Mouse (Mus musculus): ENCODE results near the gene Ncoa5.

Gene Ncoa5

GRCm38 (mm10) chr2:164994156-164994555, 40.5 kb downstream of the Ncoa5 start:
- no peak for DNase-seq

DNA sequence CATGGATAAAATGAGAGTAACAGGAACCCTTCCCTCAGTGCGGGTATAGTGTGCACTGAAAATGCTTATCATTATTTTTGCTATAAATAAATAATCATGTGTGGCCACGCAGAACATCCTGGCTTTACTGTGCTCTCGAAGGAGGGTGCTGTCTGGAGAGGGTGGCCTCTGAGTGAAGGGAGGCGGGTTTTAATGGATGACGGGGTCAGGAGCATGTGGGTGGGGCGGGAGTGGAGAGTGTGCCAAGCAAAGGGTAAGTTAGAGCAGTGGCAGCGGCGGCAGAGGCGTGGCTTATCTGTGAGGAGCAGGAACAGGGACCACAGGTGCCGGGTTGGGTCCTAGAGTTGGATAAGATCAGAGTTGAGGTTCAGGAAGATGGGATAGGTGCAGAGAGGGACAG, 42.9 kb downstream of the Ncoa5 start:
- DNase-seq, result peak in 1 of 2 experiments; percentile 46

GRCm38 (mm10) chr2:164991111-164991510, 43.6 kb downstream of the Ncoa5 start:
- DNase-seq, result no peak

GRCm38 (mm10) chr2:164988777-164989176, 45.9 kb downstream of the Ncoa5 start:
- peak in 1 of 2 experiments; percentile 45 for DNase-seq

- DNase-seq, result no peak
Measured at GRCm38 (mm10) chr2:164986371-164987027, 48.2 kb downstream of the Ncoa5 start.

DNA sequence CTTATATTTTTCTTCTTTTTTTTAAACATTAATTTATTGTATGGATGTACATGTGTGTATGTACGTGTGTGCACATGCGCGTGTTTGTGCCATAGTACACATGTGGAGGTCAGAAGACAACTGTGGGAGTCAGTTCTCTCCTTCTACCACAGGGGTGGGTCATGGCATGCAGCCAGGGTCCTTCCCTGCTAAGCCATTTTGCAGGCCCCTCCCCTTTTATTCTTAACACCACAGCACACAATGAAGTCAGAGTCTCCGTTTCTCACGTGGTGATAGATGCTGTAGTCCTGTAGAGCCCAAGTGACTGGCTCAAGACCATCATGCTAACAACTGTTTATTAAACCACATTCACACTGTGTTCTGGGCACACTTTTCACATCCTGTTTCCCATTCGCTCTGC, 48.7 kb downstream of the Ncoa5 start:
- DNase-seq, result no peak

GRCm38 (mm10) chr2:164979749-164980148, 54.9 kb downstream of the Ncoa5 start:
- peak; percentile 50 to 87 for DNase-seq

DNA sequence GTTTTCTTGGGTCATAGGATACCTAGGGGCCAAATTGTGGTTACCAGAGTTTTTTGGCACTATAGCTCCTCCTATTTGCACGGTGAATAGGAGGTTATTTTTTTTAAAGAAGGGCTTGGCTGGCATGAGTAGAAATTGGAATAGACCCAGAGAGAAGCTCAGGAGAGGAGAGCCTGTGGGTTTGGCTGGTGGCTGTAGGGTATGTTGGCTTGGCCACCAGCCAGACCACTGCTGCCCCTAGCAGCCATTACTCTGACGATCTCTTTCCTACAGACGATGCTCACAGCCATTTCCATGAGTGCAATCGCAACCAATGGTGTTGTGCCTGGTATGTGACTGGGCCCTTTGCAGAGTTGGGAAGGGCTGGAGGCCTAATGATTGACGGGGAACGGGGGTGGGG, 59.1 kb downstream of the Ncoa5 start:
- no peak for DNase-seq

DNA sequence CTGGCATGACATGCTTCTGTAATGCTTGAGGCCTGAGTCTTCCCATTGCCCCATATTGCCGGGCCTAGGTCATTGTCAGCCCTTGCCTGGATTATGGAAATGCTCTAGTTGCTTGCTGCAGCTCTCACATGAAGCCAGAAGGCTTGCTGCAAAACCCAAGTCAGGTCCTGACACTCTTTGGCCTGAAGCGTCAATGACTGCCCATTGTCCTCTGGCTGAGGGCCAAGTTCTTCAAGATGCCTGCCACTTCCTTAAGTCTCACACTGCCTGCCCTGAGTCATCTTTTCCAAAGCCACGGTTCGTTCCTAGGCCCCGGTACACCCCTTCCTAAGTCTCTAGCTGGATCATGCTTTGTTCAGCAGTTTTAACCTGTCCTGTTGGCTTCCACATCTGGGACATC, 62.0 kb downstream of the Ncoa5 start:
- DNase-seq, result peak in 1 of 2 experiments; percentile 42

DNA sequence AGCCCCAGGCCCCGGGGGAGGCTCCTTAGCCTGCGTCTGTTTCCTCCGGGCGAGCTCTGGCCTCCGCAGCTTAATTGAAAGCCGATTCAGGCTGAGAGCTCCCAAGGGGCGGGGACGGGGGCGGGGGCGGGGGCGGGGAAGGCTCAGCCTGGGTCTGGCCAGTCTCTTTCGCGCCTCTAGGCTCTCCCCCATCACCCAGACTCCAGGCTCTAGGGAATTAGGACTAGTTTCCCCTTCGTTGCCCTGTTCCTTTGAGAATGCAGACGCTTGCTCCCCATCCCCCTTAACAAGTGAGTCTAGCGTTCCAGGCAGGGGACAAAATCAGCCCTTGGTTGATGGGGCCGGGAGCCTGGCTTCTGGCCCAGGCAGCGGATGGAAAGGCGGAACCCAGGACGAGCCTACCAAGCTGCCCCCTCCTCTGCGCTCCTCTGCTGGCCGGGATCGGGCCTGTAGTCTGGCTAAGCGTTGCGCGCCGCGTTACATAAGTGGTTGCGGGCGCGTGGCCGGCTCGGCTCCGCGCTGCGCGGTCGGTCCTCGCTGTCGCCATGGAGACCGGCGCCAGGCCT, 64.0 kb downstream of the Ncoa5 start:
- no peak for DNase-seq

DNA sequence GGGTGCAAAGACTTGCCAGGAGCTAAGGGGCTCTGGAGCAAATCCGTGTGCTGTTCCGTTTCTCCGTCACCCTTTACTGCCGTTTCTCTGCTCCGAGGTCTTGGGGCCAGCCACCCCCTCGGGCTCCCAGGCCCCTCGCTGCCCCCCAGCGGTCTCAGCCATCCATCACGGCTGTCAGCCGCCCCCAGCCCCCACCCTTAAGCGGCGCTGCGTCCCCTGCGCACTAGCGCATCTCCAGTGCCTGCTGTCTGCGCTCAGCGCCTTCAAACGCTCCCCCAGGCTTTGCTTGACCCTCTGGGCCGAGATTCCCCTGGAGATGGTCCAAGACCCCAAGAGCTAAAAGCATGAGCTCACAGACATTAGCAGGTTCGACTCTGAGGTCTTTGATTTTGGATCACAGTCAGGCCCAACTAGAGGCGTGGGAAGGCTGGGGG, 65.3 kb downstream of the Ncoa5 start:
- no peak for DNase-seq

- DNase-seq, result peak; percentile 62 to 88
Measured at GRCm38 (mm10) chr2:164968451-164968851, 66.2 kb downstream of the Ncoa5 start.

GRCm38 (mm10) chr2:164967761-164968440, 66.8 kb downstream of the Ncoa5 start:
- DNase-seq, result no peak

DNA sequence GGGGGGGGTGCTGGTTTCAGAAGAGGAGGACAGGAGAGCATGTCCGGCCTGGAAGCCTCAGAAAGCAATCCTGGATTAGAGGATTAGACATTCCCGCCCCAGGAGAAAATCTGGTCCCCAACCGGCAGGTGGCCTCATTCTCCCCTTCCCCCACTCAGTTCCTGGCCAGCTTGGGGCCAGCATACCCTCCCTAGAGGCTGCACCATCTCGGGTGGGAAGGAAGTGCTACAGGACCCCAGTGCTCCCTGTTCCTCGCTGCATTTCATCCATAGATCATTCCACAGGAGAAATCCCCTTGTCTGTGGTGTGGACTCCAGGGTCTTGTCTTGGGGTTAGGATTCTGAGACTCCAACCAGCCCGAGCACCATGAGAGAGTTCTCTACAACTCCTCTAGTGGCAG, 67.5 kb downstream of the Ncoa5 start:
- DNase-seq, result no peak

GRCm38 (mm10) chr2:164966381-164966780, 68.3 kb downstream of the Ncoa5 start:
- peak; percentile 18 to 74 for DNase-seq

DNA sequence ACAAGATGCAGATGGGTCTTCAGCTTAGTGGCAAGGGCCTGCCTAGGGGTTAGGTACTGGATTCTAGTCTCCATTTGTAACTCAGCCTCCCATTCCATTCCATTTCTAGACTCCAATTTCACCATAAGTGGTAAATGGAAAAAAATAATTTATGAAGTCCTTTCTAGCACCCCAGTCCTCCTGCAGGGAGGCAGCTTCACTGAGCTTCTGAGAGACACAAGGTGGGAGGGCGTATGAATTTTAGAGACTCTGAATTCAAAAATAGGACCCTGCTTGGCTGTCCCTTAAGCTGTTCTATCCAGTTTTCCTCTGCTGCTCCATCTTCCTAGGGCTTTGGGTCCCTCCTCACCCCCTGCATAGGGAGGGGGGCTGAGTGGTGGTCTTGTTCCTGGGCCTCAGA, 69.7 kb downstream of the Ncoa5 start:
- DNase-seq, result no peak

- DNase-seq, result no peak
Measured at GRCm38 (mm10) chr2:164964242-164964894, 70.3 kb downstream of the Ncoa5 start.

DNA sequence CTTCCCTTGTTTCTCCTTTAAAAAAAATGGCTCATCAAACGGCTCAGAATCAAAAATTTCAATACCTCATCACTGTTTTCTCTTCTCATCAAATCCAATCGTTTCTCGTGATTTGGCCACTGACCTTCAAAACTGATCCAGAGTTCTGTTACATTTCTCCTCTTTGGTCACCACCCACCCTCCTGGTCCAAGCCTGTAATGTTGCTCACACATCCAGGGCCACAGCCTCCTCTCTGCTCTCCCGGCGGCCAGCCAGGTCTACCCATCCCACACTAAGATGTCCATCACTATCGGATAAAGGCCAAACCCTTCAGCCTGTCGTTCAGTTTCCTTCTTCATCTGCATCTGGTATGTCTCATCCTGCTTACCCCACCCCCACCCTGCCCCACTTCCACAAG, 72.5 kb downstream of the Ncoa5 start:
- no peak for DNase-seq

DNA sequence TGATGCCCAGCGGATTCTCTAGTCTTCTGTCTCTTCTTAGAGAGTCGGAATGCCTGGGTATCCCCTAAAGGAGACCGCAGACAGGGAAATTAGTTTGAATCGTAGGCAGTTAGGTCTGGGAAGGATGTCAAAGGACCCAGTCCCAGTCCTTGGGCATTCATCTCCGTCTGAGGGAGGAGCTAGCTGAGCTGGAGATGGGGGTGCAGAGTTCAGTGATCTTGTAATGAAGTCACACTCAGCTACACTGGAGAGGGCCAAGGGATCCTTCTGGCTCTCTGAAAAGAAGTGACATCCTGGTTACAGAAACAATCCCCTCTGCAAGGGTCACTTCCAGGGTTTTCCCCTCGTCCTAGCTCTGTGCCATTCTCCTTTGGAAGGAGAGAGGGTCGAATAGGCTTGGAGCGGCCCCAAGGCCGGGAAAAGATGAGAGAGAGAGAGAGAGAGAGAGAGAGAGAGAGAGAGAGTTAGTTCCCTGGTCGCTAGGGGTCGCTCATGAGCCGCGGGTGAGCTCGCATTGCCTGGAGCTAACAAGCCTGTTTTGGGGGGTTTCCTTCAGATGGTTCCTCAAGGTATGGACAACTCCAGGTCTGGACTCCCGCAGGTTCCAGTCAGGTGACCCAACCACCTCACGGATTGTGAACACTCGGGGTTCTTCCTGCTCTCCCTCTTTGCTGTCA, 73.0 kb downstream of the Ncoa5 start:
- DNase-seq, result peak; percentile 46 to 90

DNA sequence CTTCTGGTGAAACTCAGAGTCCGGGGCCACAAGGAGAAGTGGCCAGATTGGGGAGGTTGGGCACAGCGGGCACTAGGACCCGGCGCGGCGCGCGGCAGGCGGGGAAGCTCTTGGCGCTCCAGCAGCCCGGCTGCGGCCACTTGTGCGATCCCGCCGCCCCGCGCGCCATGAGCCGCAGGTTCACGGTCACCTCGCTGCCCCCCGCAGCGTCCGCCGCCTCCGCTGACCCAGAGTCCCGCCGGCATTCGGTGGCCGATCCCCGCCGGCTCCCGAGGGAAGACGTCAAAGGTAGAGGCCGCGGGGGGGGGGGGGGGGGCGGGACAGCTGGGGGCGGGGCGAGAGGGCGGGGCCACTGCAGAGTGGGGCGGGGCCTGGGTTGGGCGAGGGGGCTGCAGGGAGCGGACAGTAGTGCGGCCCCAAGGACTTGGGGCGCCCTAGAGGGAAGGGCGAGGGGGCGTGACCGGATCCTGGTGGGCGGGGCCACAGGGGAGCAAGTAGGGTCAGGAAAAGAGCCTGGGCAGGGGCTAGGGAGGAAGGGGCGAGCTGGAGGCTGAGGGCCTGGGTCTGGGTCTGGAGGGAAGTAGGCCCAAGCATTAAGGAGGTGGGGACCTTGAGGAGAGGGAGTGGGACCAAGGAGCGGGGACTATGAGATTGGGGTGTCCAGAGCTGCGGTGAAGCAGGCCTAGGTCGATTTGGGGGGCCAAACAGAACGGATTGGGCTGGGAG, 73.8 kb downstream of the Ncoa5 start, which contains the start of gene Slc12a5:
Gene Slc12a5 (plus strand): TSS at position 87 of the 726 bp plus-strand sequence.
- peak; percentile 44 to 81 for DNase-seq

GRCm38 (mm10) chr2:164957548-164958315, 76.9 kb downstream of the Ncoa5 start:
- no peak for DNase-seq
